Mouse (Mus musculus) thymus, adult 2 months (tissue): Measurements from ENCODE around the gene Zfp74.

Source experiments
- CTCF ChIP-seq: fragments of 200-500 bp; IDR thresholded peaks from 2 replicates; pipeline ENCODE4 v1.5.1; 2012; ENCODE audit warnings: mild to moderate bottlenecking, control low read depth, low read length, moderate library complexity, borderline replicate concordance; ENCODE audit not compliant: control insufficient read depth, poor library complexity, insufficient read depth; ENCODE audit errors: extremely low read depth
- POLR2A ChIP-seq: fragments of 200-500 bp; IDR thresholded peaks from 2 replicates; pipeline ENCODE4 v1.6.1; 2012; ENCODE audit warnings: mild to moderate bottlenecking, low read length, control low read depth, moderate library complexity; ENCODE audit not compliant: control insufficient read depth, poor library complexity, insufficient read depth; ENCODE audit errors: extremely low read depth

DNA sequence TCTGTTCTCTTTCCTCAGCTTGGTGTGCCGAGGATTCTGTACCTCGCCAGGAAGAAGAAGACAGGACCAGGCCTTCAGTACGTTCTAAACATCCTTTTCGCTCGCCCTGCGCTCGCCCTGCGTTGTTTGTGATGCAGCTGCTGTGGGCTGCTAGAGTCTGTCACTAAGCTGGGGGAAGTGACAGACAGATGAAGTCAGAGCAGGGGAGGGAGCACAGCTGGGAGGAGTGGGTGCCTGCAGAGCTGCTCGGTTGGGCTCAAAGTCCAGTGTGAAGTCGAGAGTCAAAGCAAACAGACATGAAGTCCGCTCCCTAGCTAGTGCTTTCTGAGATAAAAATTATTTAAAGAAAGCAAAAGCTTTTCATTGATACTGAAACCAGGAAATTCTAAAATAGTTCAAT lies 35.1 kb upstream of the Zfp74 start:
- TF ChIP-seq CTCF (no peak), POLR2A (no peak)
